Mouse (Mus musculus) left cerebral cortex, postnatal 10 days (tissue): ENCODE data around the gene Bhlhe41. TPM values are rescaled to one million over a fixed set of nuclear protein-coding genes. Genes with fewer than 3 reads are reported as not detected.

Experiments used
- DNase-seq, 2 experiments: peaks; one replicate each; pipeline ENCODE4 v3.0.0; 2021 to 2022; ENCODE audit warnings: low spot score in 2 of 2, mixed read lengths in 1 of 2; ENCODE audit errors: extremely low spot score in 1 of 2
- intact Hi-C: fragments of 180-260 bp; cut with DNase I; formaldehyde crosslinking; loops from one replicate; pipeline ENCODE4 v1.15.1; 2025
- total RNA-seq, 2 experiments: library from RNA; stranded (reverse); gene quantifications; 2 replicates each; pipeline ENCODE4 v1.2.3; 2021

The Bhlhe41 gene
- total RNA-seq, 2 experiments from 2014 or later: 12.2 to 12.4 TPM

DNA sequence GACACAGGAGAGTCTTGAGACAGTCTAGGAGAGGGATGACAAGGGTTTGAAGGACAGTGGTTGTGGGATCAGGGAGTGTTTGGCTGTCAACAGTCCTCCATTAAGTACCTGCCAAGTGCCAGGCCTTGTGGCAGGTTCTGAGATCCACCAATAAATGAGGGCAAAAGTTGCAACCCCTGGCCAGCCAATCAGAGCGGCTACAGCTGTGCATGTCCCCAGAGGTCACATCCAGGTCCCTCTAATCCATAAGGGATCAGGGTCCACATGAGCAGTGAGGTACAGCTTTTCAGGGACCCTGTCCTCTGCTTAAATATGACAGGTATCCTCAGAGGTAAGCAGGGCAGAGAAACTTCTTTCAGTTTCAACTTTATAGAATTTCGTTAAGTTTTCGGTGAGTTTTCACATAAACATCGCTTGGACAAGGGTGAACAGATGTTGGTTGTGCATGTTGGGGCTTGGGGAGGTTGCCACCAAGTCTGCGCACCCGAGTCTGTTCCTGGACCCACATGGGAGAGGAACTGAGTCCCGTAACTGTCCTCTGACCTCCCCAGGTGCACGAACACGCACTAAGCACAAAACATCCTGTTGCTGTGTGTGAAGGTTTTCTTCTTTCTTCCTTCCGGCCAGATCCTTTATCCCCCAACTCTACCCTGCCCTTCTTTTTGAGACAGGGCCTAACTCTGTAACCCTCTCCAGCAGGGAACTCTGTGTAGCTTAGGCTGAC is 11.8 kb downstream of the Bhlhe41 start:
- intact Hi-C loops: no loop called here
- peak in 1 of 2 experiments; percentile 13 for DNase-seq

DNA sequence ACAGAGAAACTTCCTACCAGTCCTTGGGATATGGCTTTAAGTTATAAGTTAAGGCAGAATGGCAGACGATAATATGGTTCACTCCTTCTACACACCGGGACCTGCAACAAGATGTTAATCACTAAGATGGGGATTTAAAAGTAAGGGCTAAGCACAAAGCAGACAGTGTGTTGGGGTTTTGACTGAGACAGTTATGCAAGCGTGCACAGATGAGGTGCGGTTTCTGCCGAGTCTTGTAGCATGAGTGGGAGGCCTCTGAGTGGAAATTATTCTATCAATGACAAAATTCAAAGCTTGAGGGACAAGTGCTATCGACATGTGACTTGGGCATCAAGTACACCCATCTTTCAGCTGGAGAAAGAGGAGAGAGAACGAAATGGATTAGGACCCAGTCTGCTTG is 12.7 kb downstream of the Bhlhe41 start:
- no peak for DNase-seq
- intact Hi-C loops: no loop called here

- intact Hi-C loops: no loop called here
Observed at GRCm38 (mm10) chr6:145851956-145852355, 13.4 kb downstream of the Bhlhe41 start.

DNA sequence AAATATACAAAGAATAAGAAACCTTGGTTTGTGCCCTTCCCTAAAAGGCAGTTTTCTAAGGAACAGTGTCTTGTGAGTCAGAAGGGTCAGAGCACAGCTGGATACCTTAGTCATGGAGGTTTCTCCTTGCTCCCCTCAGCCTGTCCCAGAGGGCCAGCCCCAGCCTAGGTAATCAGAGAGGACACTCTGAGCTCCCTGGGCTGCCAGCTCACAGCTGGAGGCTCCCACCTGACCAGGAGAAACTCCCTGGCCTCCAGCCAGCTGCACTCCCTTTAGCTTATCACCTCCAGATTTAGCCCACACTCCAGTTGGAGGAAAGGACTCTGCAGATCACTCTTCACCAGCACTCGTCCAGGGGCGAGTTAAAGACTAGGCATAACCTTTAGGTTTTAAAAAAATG is 14.6 kb downstream of the Bhlhe41 start:
- intact Hi-C loops: no loop called here
- peak in 1 of 2 experiments; percentile 70 for DNase-seq

More at GRCm38 (mm10) chr6:145851956-145852355, 13.4 kb downstream of the Bhlhe41 start:
- no peak for DNase-seq

DNA sequence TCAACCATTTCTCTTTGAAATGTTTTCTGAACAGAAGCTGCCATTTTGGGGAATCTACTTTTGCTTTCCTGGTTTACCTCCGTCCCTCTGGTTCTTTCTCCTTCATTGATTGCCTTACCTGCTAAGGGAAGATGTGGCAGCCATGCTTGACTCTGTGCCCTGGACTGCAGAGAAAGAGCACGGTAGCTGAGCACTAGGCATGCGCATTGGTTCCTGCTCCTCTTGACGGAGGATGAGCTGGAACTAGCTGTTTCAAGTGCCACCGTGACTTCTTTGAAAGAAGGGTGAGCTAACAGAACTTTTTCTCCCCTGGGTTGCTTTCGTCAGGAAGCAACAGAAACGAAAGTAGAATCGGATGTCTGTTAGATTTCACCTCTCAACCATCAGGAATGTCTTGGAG is 17.7 kb downstream of the Bhlhe41 start:
- DNase-seq: no peak
- intact Hi-C loops: no loop called here

GRCm38 (mm10) chr6:145846948-145847347 is 18.4 kb downstream of the Bhlhe41 start:
- no peak for DNase-seq
- intact Hi-C loops: no loop called here

DNA sequence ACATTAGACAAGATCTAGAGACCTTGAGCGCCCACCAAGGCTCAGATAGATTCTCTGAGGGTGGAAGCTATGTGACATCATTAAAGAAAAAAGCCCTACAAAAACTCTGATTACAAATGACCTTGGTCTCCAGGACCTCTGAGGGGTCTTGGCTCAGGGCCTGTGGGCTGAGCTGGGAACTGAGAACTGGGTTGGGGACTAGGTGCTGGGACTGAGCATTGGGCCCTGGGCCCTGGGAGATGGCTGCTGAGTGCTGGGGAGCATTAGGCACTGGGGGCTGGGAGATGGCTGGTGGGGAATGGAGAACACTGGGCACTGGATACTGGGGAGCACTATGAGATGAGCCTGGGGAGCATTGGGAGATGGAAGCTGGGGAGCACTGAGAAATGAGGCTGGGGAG is 19.3 kb downstream of the Bhlhe41 start:
- no peak for DNase-seq
- intact Hi-C loops: no loop called here

- intact Hi-C loops: no loop called here
Observed at GRCm38 (mm10) chr6:145845611-145846010, 19.7 kb downstream of the Bhlhe41 start.

DNA sequence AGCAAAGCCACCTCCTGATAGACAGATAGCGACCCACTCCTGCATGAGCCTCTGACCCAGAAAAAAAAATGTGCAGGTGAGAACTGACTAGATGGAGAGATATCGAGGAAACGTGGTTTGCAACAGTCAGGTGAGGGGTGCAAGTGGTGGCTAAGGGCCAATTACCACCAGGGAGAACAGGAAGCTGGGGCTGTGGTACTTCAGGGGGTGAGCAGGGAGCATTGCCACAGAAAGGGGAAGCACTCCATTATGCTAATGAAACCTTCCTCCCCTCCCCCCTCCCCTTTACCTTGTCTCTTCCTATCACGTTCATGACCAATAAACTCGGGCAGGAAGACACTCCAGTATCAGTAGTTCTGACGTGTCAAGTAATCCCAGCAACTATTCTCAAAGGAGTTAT is 30.0 kb downstream of the Bhlhe41 start:
- intact Hi-C loops: no loop called here
- DNase-seq: no peak

More at GRCm38 (mm10) chr6:145845611-145846010, 19.7 kb downstream of the Bhlhe41 start:
- DNase-seq: no peak

- intact Hi-C loops: loop anchor here (5.0 kb wide), 2 partner anchors 444 to 574 kb away; no protein-coding TSS in a partner anchor
Observed at GRCm38 (mm10) chr6:145832927-145833326, 32.4 kb downstream of the Bhlhe41 start.

DNA sequence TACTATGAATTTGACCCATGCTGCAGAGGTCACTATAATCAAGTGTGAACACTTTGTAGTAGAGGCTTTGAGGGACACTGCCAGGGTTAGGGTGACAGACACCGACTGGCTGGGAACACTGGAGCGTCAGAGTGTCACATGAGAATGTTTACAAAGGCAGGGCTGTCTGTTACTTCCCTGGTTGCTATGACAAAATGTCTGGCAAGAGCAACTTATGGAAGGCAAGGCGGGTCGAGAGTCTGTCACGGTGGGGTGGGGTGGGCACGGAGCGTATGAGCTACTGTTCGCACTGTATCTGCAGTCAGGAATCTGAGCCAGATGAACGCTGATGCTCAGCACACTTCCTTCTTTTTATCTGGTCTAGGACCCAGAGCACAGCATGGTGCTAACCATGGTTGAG is 34.7 kb downstream of the Bhlhe41 start:
- intact Hi-C loops: loop anchor here (5.0 kb wide), 2 partner anchors 447 to 577 kb away; no protein-coding TSS in a partner anchor
- no peak for DNase-seq

More at GRCm38 (mm10) chr6:145832927-145833326, 32.4 kb downstream of the Bhlhe41 start:
- DNase-seq: no peak

DNA sequence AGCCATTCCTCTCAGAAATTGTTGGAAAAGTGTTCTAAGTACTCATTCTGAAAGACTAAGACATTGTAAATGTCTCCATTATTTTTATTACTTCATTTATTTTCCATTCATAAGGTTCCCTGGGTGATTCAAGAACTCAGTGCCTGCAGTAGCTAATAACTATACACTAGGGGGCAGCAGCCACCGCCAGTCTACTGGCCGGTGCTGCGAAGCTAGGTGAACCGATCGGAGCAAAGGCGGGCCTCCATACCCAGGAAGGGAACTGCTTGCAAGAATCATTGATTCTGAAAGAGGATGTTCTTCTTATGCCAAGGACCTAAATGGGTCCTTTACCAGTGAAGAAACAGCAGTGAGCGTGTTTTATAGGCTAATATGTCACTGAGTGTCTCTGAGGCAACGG is 35.2 kb downstream of the Bhlhe41 start:
- intact Hi-C loops: loop anchor here (5.0 kb wide), 2 partner anchors 447 to 577 kb away; no protein-coding TSS in a partner anchor
- peak; percentile 62 to 77 for DNase-seq

DNA sequence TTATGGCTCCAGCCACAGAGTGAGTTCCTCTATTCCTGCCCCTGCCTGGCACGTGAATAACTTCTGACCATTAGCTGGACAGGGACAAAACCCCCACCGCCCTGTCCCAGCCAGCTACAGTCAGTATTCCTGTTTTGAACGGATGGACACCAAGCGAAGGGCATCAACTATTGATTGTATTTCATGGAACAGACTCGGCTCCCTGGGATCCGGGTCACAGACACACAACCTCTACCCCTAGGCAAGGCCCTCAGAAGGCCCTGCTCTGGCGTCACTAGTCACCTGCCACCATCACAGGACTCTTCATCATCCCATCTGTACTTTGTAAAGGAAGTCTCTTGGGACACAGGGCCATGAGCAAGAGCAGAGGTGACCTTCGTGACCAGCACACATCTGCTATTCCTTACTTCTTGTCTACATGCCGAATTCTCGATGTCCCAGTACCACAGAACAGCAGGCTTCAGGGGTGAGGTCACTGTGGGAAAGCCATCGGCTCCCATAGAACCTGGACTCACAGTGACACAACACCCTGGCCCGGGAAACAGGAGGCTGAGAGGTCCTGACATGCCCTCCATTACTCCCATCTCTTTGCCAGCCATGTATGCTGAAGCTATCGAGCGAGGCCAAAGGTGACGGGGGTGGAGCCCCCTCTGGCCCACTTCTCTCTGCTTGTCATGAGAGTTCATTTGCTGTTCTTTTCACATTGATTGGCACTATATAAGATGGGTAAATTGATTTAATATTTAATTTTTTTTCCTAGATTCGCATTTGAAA is 36.1 kb downstream of the Bhlhe41 start:
- intact Hi-C loops: no loop called here

GRCm38 (mm10) chr6:145826305-145826704 is 39.1 kb downstream of the Bhlhe41 start:
- no peak for DNase-seq
- intact Hi-C loops: no loop called here

More for the DNA sequence above, 36.1 kb downstream of the Bhlhe41 start:
- DNase-seq: no peak

DNA sequence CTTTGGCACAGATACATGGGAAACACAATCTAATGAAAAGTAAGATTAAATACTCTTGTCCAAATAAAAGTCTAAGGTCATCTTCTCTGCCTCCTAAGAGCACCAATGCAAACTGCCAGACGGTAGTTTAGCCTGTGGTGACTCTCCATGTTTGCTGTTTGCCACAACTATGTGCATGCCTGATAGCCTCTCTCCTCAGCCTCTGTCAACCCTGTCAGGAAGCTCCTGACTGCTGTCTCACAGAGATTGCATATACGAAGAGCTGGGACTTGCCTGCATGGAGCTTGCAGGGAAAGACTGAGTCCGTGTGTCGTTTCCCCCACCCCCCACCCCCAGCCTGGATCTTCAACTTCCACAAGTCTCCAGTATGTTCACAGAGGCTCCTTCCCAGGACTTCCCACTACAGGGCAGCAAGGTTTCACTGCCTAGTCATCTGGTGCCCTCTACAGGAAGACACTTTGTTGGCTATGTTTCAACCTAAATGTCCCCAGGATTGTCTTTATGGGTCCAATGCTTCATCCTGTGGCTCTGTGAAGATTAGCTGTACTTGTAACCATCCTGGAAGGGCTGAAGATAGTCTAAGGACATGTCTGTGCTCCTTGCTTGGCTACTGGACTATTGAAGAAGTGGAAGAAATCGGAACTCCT is 41.6 kb downstream of the Bhlhe41 start:
- DNase-seq: peak in 1 of 2 experiments; percentile 16
- intact Hi-C loops: loop anchor here (5.0 kb wide), 1 partner anchor 461 kb away; no protein-coding TSS in a partner anchor

DNA sequence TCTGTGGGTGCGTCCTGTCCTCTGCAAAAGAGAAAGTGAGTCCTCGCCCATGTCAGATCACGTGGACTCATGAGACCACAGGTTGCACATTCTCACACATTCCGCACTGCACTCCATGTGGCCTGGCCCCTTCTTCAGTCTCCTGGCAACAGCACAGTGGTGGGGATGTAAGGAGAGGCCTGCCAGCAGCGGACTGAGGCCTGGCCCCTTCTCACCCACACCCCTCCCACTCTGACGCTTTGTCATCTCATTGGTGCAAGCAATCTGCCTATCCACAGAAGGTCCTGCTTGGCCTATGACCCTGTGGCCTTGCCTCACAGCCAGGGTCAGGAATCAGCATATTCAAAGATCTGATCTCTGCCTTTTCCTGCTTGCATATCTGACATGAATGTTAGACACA is 42.3 kb downstream of the Bhlhe41 start:
- intact Hi-C loops: loop anchor here (5.0 kb wide), 1 partner anchor 461 kb away; no protein-coding TSS in a partner anchor
- no peak for DNase-seq

DNA sequence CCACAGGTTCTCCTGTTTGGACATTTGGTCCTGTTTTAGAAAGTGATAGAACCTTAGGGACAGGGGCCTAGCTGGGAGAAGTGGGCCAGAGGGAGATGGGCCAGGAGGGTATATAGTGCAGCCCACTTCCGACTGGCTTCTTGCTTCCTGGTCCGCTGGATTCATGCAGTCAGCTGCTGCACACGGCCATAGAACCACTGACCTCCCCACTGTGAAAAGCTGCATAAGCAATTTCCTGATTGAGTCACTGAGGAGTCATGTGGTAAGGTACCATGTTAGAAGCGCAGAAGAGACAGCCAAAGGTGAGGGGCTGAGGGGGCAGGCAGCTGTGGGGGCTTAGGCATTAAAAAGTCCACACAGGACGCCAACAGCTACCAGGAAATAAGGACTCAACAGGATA is 43.1 kb downstream of the Bhlhe41 start:
- no peak for DNase-seq
- intact Hi-C loops: loop anchor here (5.0 kb wide), 1 partner anchor 460 kb away; no protein-coding TSS in a partner anchor

- intact Hi-C loops: no loop called here
- no peak for DNase-seq
Observed at GRCm38 (mm10) chr6:145819151-145819550, 46.2 kb downstream of the Bhlhe41 start.

DNA sequence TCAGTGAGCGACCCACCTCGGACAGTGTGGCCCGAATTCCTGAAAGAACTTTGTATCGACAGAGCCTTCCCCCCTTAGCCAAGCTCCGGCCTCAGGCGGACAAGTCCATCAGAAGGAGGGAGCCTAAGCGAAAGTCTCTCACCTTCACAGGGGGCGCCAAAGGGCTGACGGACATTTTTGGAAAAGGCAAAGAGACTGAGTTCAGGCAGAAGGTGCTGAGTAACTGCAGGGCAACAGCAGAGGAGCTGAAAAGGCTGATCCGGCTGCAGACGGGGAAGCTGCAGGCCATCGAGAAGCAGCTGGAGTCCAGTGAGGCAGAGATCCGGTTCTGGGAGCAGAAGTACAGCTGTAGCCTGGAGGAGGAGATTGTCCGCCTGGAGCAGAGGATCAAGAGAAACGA is 50.2 kb downstream of the Bhlhe41 start:
- peak in 1 of 2 experiments; percentile 49 for DNase-seq
- intact Hi-C loops: no loop called here
